Mouse (Mus musculus) midbrain, embryonic 12.5 days (tissue): ENCODE results near the gene Gan. TPM values are rescaled to one million over a fixed set of nuclear protein-coding genes. Genes with fewer than 3 reads are reported as not detected.

Source experiments
- polyA plus RNA-seq: library from polyadenylated mRNA; unstranded; fragments of >200 nt; fragmentation: Nextera tagmentation; extraction: Ambion mirVana; gene quantifications from 2 replicates; pipeline ENCODE4 v1.2.1, GENCODE M21; 2016

The Gan gene
- polyA plus RNA-seq, 1 experiment from 2014 or later: 3.2 TPM

Other genes with a start within 250 kb of the Gan start
- 65.5 and 76.1 TPM in 2 replicates for gene Cmc2, start 236.7 kb upstream of the Gan start, polyA plus RNA-seq
- 32.7 and 35.6 TPM in 2 replicates for gene Cenpn, start 236.4 kb upstream of the Gan start, polyA plus RNA-seq
- 17.7 and 20.8 TPM in 2 replicates for gene Atmin, start 214.7 kb upstream of the Gan start, polyA plus RNA-seq
- gene 1700030J22Rik, start 179.2 kb upstream of the Gan start, polyA plus RNA-seq: 4.3 and 5.2 TPM in 2 replicates
- gene Gcsh, start 164.6 kb upstream of the Gan start, polyA plus RNA-seq: 107 and 115 TPM in 2 replicates
- gene Pkd1l2, start 75.7 kb upstream of the Gan start, polyA plus RNA-seq: not detected in 2 replicates
- gene Bco1, start 62.3 kb upstream of the Gan start, polyA plus RNA-seq: 0.22 TPM in 1 of 2 replicates, not detected in the other
- 30.0 and 33.0 TPM in 2 replicates for gene Cmip, start 98.9 kb downstream of the Gan start, polyA plus RNA-seq